Mouse (Mus musculus) hindbrain, embryonic 14.5 days (tissue): ENCODE results near the gene Mark3. TPM values are rescaled to one million over a fixed set of nuclear protein-coding genes. Genes with fewer than 3 reads are reported as not detected.

Experiments
- ATAC-seq: fragments of 200-750 bp; cut with Nextera tagmentation; 2 replicates; pipeline ENCODE4 v1.8.0; 2017; ENCODE audit warnings: moderate number of reproducible peaks, mild to moderate bottlenecking, moderate TSS enrichment, moderate library complexity; ENCODE audit not compliant: low FRiP score
- DNase-seq: peaks from one replicate; pipeline ENCODE4 v3.0.0-alpha.2; 2015; ENCODE audit warnings: low spot score
- H3K27ac ChIP-seq: fragments of 300-500 bp; sonication (generic); 2 replicates; pipeline ENCODE4 v1.5.1; 2014; ENCODE audit warnings: mild to moderate bottlenecking, moderate library complexity
- H3K27me3 ChIP-seq: fragments of 300-500 bp; sonication (generic); 2 replicates; pipeline ENCODE4 v1.6.1; 2014; ENCODE audit warnings: mild to moderate bottlenecking, low read length, mixed read lengths; ENCODE audit not compliant: control insufficient read depth, insufficient read depth
- H3K36me3 ChIP-seq: fragments of 300-500 bp; sonication (generic); replicated peaks from 2 replicates; pipeline ENCODE4 v1.6.1; 2014; ENCODE audit not compliant: control insufficient read depth, insufficient read depth
- H3K4me1 ChIP-seq: fragments of 300-500 bp; sonication (generic); replicated peaks from 2 replicates; pipeline ENCODE4 v1.6.1; 2014; ENCODE audit warnings: antibody characterized with exemption, low read length, mixed read lengths; ENCODE audit not compliant: control insufficient read depth, insufficient read depth
- H3K4me2 ChIP-seq: fragments of 300-500 bp; sonication (generic); replicated peaks from 2 replicates; pipeline ENCODE4 v1.6.1; 2014; ENCODE audit warnings: mild to moderate bottlenecking, moderate library complexity
- H3K4me3 ChIP-seq: fragments of 300-500 bp; sonication (generic); replicated peaks from 2 replicates; pipeline ENCODE4 v1.5.1; 2014; ENCODE audit warnings: mild to moderate bottlenecking, low read length
- H3K9ac ChIP-seq: fragments of 300-500 bp; sonication (generic); 2 replicates; pipeline ENCODE4 v1.6.1; 2014
- H3K9me3 ChIP-seq: fragments of 300-500 bp; sonication (generic); 2 replicates; pipeline ENCODE4 v1.6.1; 2016; ENCODE audit warnings: low read length; ENCODE audit not compliant: control insufficient read depth
- WGBS: fragments of 180-500 bp; shearing (Covaris S2); extraction: QIAGEN DNeasy Blood & Tissue Kit; methylation state at CpG from one replicate; pipeline ENCODE4 v1.1.7; 2014; 5-methylcytosine and 5-hydroxymethylcytosine counted together
- polyA plus RNA-seq: library from polyadenylated mRNA; unstranded; fragments of >200 nt; fragmentation: Nextera tagmentation; extraction: Ambion mirVana; gene quantifications from 2 replicates; pipeline ENCODE4 v1.2.1, GENCODE M21; 2014

The Mark3 gene
- polyA plus RNA-seq, 1 experiment from 2014 or later: 76.4 TPM

GRCm38 (mm10) chr12:111557538-111557937 lies 16.8 kb upstream of the Mark3 start:
- Histone ChIP-seq H3K4me1 (0 out of 2 replicates have a peak, but pooled peaks cover 3% of the 10 kb centered on the region), H3K4me2 (no peak overlapping the region), H3K27me3 (no peaks in the 10 kb centered on the region), H3K9me3 (no peaks in the 10 kb centered on the region), H3K36me3 (no peaks in the 10 kb centered on the region), H3K9ac (no peak overlapping the region), H3K4me3 (no peak overlapping the region), H3K27ac (no peak overlapping the region)
- DNase-seq (no peak), ATAC-seq (no peak)
- 72% methylated on average over 6 of the region's 6 CpGs for WGBS

- Histone ChIP-seq H3K9ac (no peak overlapping the region), H3K4me1 (0 out of 2 replicates have a peak, but pooled peaks cover 3% of the 10 kb centered on the region), H3K4me2 (no peak overlapping the region), H3K27ac (no peak overlapping the region), H3K9me3 (no peaks in the 10 kb centered on the region), H3K27me3 (no peaks in the 10 kb centered on the region), H3K4me3 (no peak overlapping the region), H3K36me3 (no peaks in the 10 kb centered on the region)
- DNase-seq (no peak), ATAC-seq (no peak)
- WGBS: 77% methylated on average over 2 of the region's 2 CpGs
Measured at GRCm38 (mm10) chr12:111558655-111559054, 15.7 kb upstream of the Mark3 start.

GRCm38 (mm10) chr12:111559647-111560258 lies 14.6 kb upstream of the Mark3 start:
- Histone ChIP-seq H3K4me1 (0 out of 2 replicates have a peak, but pooled peaks cover 3% of the 10 kb centered on the region), H3K27ac (peak overlapping the region; percentile 47; the same call in 1 of the 2 replicates), H3K9ac (peak overlapping the region; percentile 9; the same call in 1 of the 2 replicates), H3K27me3 (no peaks in the 10 kb centered on the region), H3K4me2 (peak overlapping the region; percentile 36), H3K36me3 (no peaks in the 10 kb centered on the region), H3K4me3 (0 out of 2 replicates have a peak overlapping the region, but pooled peaks have one; percentile 3), H3K9me3 (no peaks in the 10 kb centered on the region)
- WGBS: 60% methylated on average over 18 of the region's 18 CpGs
- ATAC-seq (peak; percentile 27; the same call in 1 of the 2 replicates), DNase-seq (peak; percentile 38)

GRCm38 (mm10) chr12:111560286-111560685 lies 14.0 kb upstream of the Mark3 start:
- DNase-seq (no peak), ATAC-seq (0 out of 2 replicates have a peak, but pooled peaks have one; percentile 21)
- Histone ChIP-seq H3K4me1 (0 out of 2 replicates have a peak, but pooled peaks cover 3% of the 10 kb centered on the region), H3K36me3 (no peaks in the 10 kb centered on the region), H3K4me3 (no peak overlapping the region), H3K9ac (peak overlapping the region; percentile 9; the same call in 1 of the 2 replicates), H3K9me3 (no peaks in the 10 kb centered on the region), H3K27ac (no peak overlapping the region), H3K27me3 (no peaks in the 10 kb centered on the region), H3K4me2 (peak overlapping the region; percentile 36)
- 63% methylated on average over 5 of the region's 5 CpGs for WGBS

- DNase-seq: no peak
- Histone ChIP-seq H3K27ac (no peak overlapping the region), H3K36me3 (no peaks in the 10 kb centered on the region), H3K4me3 (no peak overlapping the region), H3K9me3 (no peaks in the 10 kb centered on the region), H3K9ac (no peak overlapping the region), H3K27me3 (no peaks in the 10 kb centered on the region), H3K4me2 (no peak overlapping the region), H3K4me1 (0 out of 2 replicates have a peak, but pooled peaks cover 3% of the 10 kb centered on the region)
- 59% methylated on average over 4 of the region's 4 CpGs for WGBS
- ATAC-seq: no peak
Measured at GRCm38 (mm10) chr12:111562276-111562814, 12.0 kb upstream of the Mark3 start.

- no peak for DNase-seq
- H3K27me3 ChIP-seq: no peaks in the 10 kb centered on the region
Measured at GRCm38 (mm10) chr12:111563076-111563629, 11.2 kb upstream of the Mark3 start.

GRCm38 (mm10) chr12:111565363-111565762 lies 9.0 kb upstream of the Mark3 start:
- H3K9me3 ChIP-seq: no peaks in the 10 kb centered on the region
- ATAC-seq (no peak), DNase-seq (no peak)
- no peak overlapping the region for H3K4me3 ChIP-seq
- no peaks in the 10 kb centered on the region for H3K27me3 ChIP-seq
- H3K9ac ChIP-seq: no peak overlapping the region
- no peak overlapping the region for H3K4me2 ChIP-seq
- no peaks in the 10 kb centered on the region for H3K36me3 ChIP-seq
- no peaks in the 10 kb centered on the region for H3K4me1 ChIP-seq
- H3K27ac ChIP-seq: no peak overlapping the region
- WGBS: 88% methylated on average over 5 of the region's 5 CpGs

More at GRCm38 (mm10) chr12:111563076-111563629, 11.2 kb upstream of the Mark3 start:
- Histone ChIP-seq H3K36me3 (no peaks in the 10 kb centered on the region), H3K4me2 (no peak overlapping the region), H3K9ac (no peak overlapping the region), H3K9me3 (no peaks in the 10 kb centered on the region), H3K4me3 (no peak overlapping the region), H3K4me1 (0 out of 2 replicates have a peak, but pooled peaks cover 3% of the 10 kb centered on the region), H3K27ac (no peak overlapping the region)
- ATAC-seq: no peak
- WGBS: 47% methylated on average over 5 of the region's 5 CpGs

GRCm38 (mm10) chr12:111568836-111569235 lies 5.5 kb upstream of the Mark3 start:
- Histone ChIP-seq H3K9ac (no peak overlapping the region), H3K36me3 (peaks cover 3% of the 10 kb centered on the region; the same call in 1 of the 2 replicates), H3K4me3 (no peak overlapping the region), H3K27me3 (no peaks in the 10 kb centered on the region), H3K27ac (no peak overlapping the region), H3K9me3 (no peaks in the 10 kb centered on the region), H3K4me2 (no peak overlapping the region), H3K4me1 (peaks cover 15% of the 10 kb centered on the region)
- ATAC-seq (no peak), DNase-seq (no peak)
- 64% methylated on average over 11 of the region's 11 CpGs for WGBS

- peak overlapping the region; percentile 96; the same call in 1 of the 2 replicates for H3K4me2 ChIP-seq
- DNase-seq (no peak), ATAC-seq (no peak)
- H3K9me3 ChIP-seq: no peaks in the 10 kb centered on the region
- peaks cover 29% of the 10 kb centered on the region for H3K4me1 ChIP-seq
- H3K4me3 ChIP-seq: no peak overlapping the region
- no peaks in the 10 kb centered on the region for H3K27me3 ChIP-seq
- peaks cover 3% of the 10 kb centered on the region; the same call in 1 of the 2 replicates for H3K36me3 ChIP-seq
- 81% methylated on average over 7 of the region's 7 CpGs for WGBS
- H3K9ac ChIP-seq: no peak overlapping the region
- H3K27ac ChIP-seq: no peak overlapping the region
Measured at GRCm38 (mm10) chr12:111572406-111572805, 1.9 kb upstream of the Mark3 start.
